8 mouse cellular contexts compared by ENCODE assay signal in genomic region chr9:22132220-22132619, GRCm38 (mm10). TPM values are rescaled to one million over a fixed set of nuclear protein-coding genes. Genes with fewer than 3 reads are reported as not detected.
DNase-seq lines count a peak whose midpoint lies in the region; ATAC-seq lines count a peak whose summit lies in the region.

No protein-coding gene starts in this region.

- no peak for DNase-seq in kidney, adult 11 months
- peak; percentile 49 for DNase-seq in T-cell, adult 2 months (ENCODE audit: low spot score)
- DNase-seq in MN1 (ENCODE audit: low spot score): no peak
- no peak for DNase-seq in left cerebral cortex, postnatal 4 days
- no peak for DNase-seq in lung, postnatal 14 days

- 45% methylated on average over 11 of the region's 11 CpGs for WGBS in kidney, embryonic 16.5 days
- WGBS in hindbrain, embryonic 16.5 days: 51% methylated on average over 11 of the region's 11 CpGs
- 54% methylated on average over 11 of the region's 11 CpGs for WGBS in midbrain, embryonic 12.5 days

- peak overlapping the region; percentile 42 for H3K4me3 ChIP-seq in kidney, embryonic 16.5 days (ENCODE audit: low read length)
- no peak overlapping the region for H3K4me3 ChIP-seq in hindbrain, embryonic 16.5 days (ENCODE audit: low read length)
- H3K4me3 ChIP-seq in midbrain, embryonic 12.5 days: no peak overlapping the region

- no peak overlapping the region; the same call in 1 of the 2 replicates for H3K9ac ChIP-seq in kidney, embryonic 16.5 days (replicated peaks; ENCODE audit: low read length)
- H3K9ac ChIP-seq in hindbrain, embryonic 16.5 days (ENCODE audit: low read depth, low read length): no peak overlapping the region
- H3K9ac ChIP-seq in midbrain, embryonic 12.5 days (replicated peaks): no peak overlapping the region

- H3K27ac ChIP-seq in kidney, embryonic 16.5 days (ENCODE audit: low read length): no peak overlapping the region
- H3K27ac ChIP-seq in hindbrain, embryonic 16.5 days (ENCODE audit: low read depth, low read length): no peak overlapping the region
- H3K27ac ChIP-seq in midbrain, embryonic 12.5 days (replicated peaks): no peak overlapping the region

- no peak for ATAC-seq in kidney, embryonic 16.5 days (ENCODE audit: low FRiP score, low TSS enrichment)
- no peak for ATAC-seq in hindbrain, embryonic 16.5 days
- ATAC-seq in midbrain, embryonic 12.5 days (ENCODE audit: low FRiP score, low read depth): no peak

- H3K27me3 ChIP-seq in kidney, embryonic 16.5 days (ENCODE audit: insufficient read depth, low read length): peaks cover 3% of the 10 kb centered on the region
- peaks cover 24% of the 10 kb centered on the region for H3K27me3 ChIP-seq in hindbrain, embryonic 16.5 days (replicated peaks; ENCODE audit: control insufficient read depth, insufficient read depth, low read length)
- H3K27me3 ChIP-seq in midbrain, embryonic 12.5 days: peaks cover 65% of the 10 kb centered on the region

- H3K36me3 ChIP-seq in kidney, embryonic 16.5 days (ENCODE audit: insufficient read depth, low read length): no peaks in the 10 kb centered on the region
- H3K36me3 ChIP-seq in hindbrain, embryonic 16.5 days (ENCODE audit: control insufficient read depth, insufficient read depth, low read length): no peaks in the 10 kb centered on the region
- H3K36me3 ChIP-seq in midbrain, embryonic 12.5 days: no peaks in the 10 kb centered on the region

- intact Hi-C loops in left cerebral cortex, postnatal 4 days (cut with DNase I): no loop called here

- peak overlapping the region; percentile 71 for H3K4me2 ChIP-seq in kidney, embryonic 16.5 days (replicated peaks; ENCODE audit: low read depth, low read length)
- peak overlapping the region; percentile 41 for H3K4me2 ChIP-seq in hindbrain, embryonic 16.5 days (ENCODE audit: low read length)
- H3K4me2 ChIP-seq in midbrain, embryonic 12.5 days (replicated peaks): peak overlapping the region; percentile 37; the same call in 1 of the 2 replicates

- peaks cover 13% of the 10 kb centered on the region; the same call in 1 of the 2 replicates for H3K4me1 ChIP-seq in kidney, embryonic 16.5 days (ENCODE audit: insufficient read depth, low read length)
- peaks cover 7% of the 10 kb centered on the region; the same call in 1 of the 2 replicates for H3K4me1 ChIP-seq in hindbrain, embryonic 16.5 days (ENCODE audit: control insufficient read depth, insufficient read depth, low read depth, low read length)
- H3K4me1 ChIP-seq in midbrain, embryonic 12.5 days: peaks cover 12% of the 10 kb centered on the region

- H3K9me3 ChIP-seq in kidney, embryonic 16.5 days (ENCODE audit: low read length): no peaks in the 10 kb centered on the region
- H3K9me3 ChIP-seq in hindbrain, embryonic 16.5 days (ENCODE audit: control insufficient read depth, low read length): no peaks in the 10 kb centered on the region
- H3K9me3 ChIP-seq in midbrain, embryonic 12.5 days: no peaks in the 10 kb centered on the region

RNA-seq across cellular contexts. Expression of gene Acp5, which starts 3.3 kb away (rescaled TPM):
- 5.8 and 6.7 TPM in 2 replicates for polyA plus RNA-seq in kidney, embryonic 16.5 days (2015; fragmentation: Nextera tagmentation; extraction: Ambion mirVana)
- 0.49 and 1.5 TPM in 2 replicates for polyA plus RNA-seq in hindbrain, embryonic 16.5 days (2015; fragmentation: Nextera tagmentation; extraction: Ambion mirVana)
- 5.7 and 9.4 TPM in 2 replicates for polyA plus RNA-seq in midbrain, embryonic 12.5 days (2016; fragmentation: Nextera tagmentation; extraction: Ambion mirVana)
- under 1 TPM; 0.26 to 0.38 TPM for total RNA-seq in left cerebral cortex, postnatal 4 days (2021)

RNA-seq across cellular contexts. Expression of gene Elof1, which starts 15.2 kb away (rescaled TPM):
- polyA plus RNA-seq in kidney, embryonic 16.5 days (2015; fragmentation: Nextera tagmentation; extraction: Ambion mirVana): 195 and 203 TPM in 2 replicates
- 192 TPM in 2 replicates for polyA plus RNA-seq in hindbrain, embryonic 16.5 days (2015; fragmentation: Nextera tagmentation; extraction: Ambion mirVana)
- polyA plus RNA-seq in midbrain, embryonic 12.5 days (2016; fragmentation: Nextera tagmentation; extraction: Ambion mirVana): 178 and 187 TPM in 2 replicates
- 10 to 100 TPM; 65.7 to 66.6 TPM for total RNA-seq in left cerebral cortex, postnatal 4 days (2021)

RNA-seq across cellular contexts. Expression of gene Pigyl, which starts 24.4 kb away (rescaled TPM):
- polyA plus RNA-seq in kidney, embryonic 16.5 days (2015; fragmentation: Nextera tagmentation; extraction: Ambion mirVana): 70.2 and 72.4 TPM in 2 replicates
- polyA plus RNA-seq in hindbrain, embryonic 16.5 days (2015; fragmentation: Nextera tagmentation; extraction: Ambion mirVana): 89.8 and 97.6 TPM in 2 replicates
- polyA plus RNA-seq in midbrain, embryonic 12.5 days (2016; fragmentation: Nextera tagmentation; extraction: Ambion mirVana): 62.0 and 66.8 TPM in 2 replicates
- 10 to 100 TPM; 37.4 to 38.1 TPM for total RNA-seq in left cerebral cortex, postnatal 4 days (2021)

RNA-seq across cellular contexts. Expression of gene Cnn1, which starts 33.2 kb away (rescaled TPM):
- polyA plus RNA-seq in kidney, embryonic 16.5 days (2015; fragmentation: Nextera tagmentation; extraction: Ambion mirVana): 13.3 and 49.9 TPM in 2 replicates
- 0.93 and 1.4 TPM in 2 replicates for polyA plus RNA-seq in hindbrain, embryonic 16.5 days (2015; fragmentation: Nextera tagmentation; extraction: Ambion mirVana)
- polyA plus RNA-seq in midbrain, embryonic 12.5 days (2016; fragmentation: Nextera tagmentation; extraction: Ambion mirVana): 6.7 TPM in 2 replicates
- total RNA-seq in left cerebral cortex, postnatal 4 days (2021): under 1 TPM in 1 of 2 experiments, not detected in 1; 0.44 TPM

RNA-seq across cellular contexts. Expression of gene Ecsit, which starts 47.0 kb away (rescaled TPM):
- polyA plus RNA-seq in kidney, embryonic 16.5 days (2015; fragmentation: Nextera tagmentation; extraction: Ambion mirVana): 54.4 and 62.7 TPM in 2 replicates
- 60.9 and 62.3 TPM in 2 replicates for polyA plus RNA-seq in hindbrain, embryonic 16.5 days (2015; fragmentation: Nextera tagmentation; extraction: Ambion mirVana)
- 35.6 and 40.7 TPM in 2 replicates for polyA plus RNA-seq in midbrain, embryonic 12.5 days (2016; fragmentation: Nextera tagmentation; extraction: Ambion mirVana)
- total RNA-seq in left cerebral cortex, postnatal 4 days (2021): 10 to 100 TPM; 43.2 to 44.6 TPM
